Mouse (Mus musculus): ENCODE measurements around the gene Mrps6.

The Mrps6 gene

DNA sequence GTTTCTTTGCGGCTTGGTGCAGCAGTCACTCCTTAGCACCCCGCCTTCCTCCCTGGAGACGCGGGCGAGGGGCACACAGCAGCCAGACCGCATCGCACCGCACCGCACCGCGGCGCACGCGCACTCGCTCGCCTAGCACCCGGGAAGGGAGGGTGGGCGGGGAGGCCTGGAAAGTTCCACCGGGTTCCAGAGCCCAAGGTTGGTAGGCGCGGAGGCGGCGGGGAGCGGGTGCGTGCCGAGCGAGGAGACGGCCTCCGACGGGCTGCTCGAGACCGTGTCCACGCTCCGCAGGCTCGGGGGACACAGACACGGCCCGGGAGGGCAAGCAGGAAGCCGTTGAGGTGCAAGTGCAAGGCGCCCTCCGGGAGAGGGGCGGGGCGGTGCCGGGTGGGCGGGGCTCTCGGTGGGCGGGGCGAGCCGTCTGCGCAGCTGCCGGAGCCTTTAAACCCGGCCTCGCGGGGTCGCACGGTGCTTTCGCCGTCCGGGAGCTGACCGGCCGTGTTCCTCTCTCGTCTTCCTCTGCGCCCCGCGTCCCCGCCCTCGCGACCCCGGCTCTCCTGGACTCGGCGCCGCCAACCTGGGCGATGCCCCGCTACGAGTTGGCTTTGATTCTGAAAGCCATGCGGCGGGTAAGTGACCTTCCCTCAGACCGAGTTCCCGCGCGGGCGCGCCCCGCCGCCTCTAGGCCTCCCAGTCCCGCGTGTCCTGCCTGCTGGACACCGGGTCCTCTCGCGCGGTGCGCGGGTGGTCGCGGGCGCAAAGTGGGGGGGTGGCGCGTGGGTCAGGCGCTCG lies at the start of gene Mrps6, which contains the start of the genes Gm49711 and Slc5a3:
Gene Mrps6, plus strand, starts transcription at position 419 of the 792 bp plus-strand sequence.
Gene Gm49711, plus strand, starts transcription at position 465 of the 792 bp plus-strand sequence.
Gene Slc5a3, plus strand, starts transcription at position 471 of the 792 bp plus-strand sequence.
- DNase-seq: peak; percentile 87

DNA sequence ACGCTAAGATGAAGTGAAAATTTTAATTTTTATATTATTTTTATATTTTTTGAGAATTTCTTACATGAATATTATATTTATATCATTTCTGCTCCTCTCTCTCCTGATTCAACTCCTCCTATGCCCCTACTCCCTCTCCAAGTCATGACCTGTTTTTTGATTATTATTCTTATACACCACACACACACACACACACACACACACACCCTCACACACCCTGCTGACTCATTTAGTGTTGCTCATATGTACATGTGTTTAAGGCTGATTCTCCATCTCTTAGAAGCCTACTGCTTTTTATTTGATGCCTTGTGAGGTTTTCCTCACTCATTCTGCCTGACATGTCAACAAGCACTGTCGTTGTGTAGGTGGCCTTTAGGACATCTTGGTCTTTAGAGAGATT lies 48.5 kb upstream of the Mrps6 start:
- DNase-seq: no peak

DNA sequence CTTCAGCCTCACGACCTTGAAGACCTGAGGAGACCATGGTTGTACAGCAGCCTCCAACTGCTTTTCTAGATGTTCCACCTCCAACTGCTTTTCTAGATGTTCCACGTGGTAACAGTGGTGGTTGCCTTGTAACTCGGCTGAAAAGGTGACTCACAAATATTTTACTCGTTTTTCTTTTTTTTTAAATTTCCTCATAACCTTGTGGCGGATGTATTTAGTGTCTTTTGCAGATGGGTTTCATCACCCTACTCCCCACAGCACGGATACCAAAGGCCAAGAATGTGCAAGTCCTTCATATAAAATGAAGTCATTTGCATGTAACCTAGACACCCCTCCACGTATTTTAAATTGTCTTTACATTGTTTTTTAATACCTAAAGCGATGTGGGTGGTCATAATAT lies 41.3 kb upstream of the Mrps6 start:
- DNase-seq: no peak

DNA sequence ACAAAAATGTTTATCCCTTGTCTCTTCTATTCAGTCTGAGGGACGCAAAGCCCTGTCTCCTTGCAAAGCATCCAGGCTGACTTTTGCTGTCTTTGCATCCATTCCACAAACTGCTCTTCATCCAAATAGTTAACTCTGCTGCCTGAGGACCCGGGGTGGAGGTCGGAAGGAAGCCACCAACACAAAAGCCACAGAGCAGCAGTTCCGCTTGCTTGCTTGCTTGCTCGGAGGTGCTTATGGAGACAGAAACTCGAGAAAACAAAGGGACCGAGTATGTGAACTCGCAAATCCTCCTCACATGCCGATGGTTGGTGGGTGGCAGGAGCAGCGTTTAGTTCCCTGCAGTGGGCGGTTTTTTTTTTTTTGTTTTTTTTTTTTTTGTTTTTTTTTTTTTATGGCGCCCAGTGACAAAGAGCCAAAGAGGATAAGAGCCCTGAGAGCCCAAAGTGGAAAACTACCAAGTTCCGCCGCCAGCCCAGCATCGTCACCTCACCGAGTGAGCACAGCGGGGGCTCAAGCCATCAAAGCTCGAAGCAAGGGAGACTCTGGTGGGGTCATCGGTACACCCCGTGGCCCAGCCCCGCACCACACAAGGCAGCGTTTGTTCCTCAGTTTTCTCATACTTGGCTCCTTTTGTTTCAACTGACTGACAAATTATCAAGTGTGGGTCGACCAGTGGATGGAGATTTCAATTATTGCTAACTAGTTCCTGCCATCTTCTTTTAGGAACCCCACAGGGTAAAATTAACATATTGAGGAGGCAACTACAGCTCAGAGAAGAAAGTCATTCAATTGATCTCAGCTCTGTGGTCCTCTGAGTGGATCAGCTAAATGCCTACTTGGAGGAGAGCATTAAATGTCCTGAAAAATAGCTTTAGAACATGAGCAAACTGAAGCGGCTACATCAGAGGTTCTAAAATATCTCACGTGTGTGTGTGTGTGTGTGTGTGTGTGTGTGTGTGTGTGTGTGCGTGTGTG lies 38.6 kb upstream of the Mrps6 start:
- peak; percentile 43 for DNase-seq

DNA sequence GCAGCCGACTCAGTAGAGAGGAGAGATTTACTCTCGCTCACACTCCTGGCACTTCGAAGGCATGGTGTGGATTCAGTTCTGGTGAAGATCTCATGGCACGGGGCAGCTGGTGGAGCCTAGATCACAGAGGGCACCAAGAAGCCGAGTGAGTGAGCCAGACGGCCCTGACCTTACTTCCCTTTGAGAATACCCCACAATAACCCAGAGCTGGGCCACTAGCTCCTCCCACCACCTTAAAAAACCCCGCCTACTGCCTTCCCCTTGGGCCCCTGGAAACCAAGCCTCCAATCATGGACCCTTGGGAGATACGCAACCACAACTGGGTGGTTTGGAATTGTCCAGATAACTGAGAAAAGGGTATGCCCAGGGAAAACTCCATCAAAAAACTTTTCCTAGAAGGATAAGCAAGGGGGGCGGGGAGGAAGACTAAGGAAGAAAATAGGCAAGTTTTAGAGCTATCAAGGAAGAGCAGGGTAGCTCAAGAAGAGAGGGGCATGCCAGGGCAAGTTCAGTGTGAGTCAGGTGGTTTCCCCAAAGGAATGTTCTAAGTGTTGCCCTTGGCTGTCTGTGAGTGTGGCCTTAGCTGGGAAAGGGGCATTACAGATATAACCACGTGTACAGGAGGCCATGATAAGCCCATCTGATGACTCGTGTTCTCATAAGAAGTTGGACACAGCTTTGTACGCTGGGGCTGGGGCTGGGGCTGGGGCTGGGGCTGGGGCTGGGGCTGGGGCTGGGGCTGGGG lies 36.2 kb upstream of the Mrps6 start:
- no peak for DNase-seq

- no peak for DNase-seq
These were observed 35.4 kb upstream of the Mrps6 start for GRCm38 (mm10) chr16:92022494-92023283.

GRCm38 (mm10) chr16:92033286-92033685 lies 24.8 kb upstream of the Mrps6 start:
- no peak for DNase-seq

DNA sequence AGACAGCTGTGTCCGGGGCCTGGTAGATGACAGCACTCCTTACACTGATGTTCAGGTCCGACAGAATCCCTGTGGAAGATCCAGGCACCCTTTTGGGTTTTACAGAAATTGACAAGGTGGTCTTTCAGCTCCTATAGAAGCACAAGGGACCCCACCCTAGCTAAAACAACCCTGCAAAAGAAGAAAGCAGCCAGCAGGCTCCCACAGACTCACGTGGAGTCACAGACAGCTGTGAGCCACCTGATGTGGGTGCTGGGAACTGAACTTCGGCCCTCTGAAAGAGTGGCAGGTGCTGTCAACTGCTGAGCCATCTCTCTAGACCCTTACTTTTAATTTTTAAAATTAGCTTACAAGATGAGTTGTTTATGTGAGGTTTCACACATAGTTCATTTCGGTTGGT lies 23.4 kb upstream of the Mrps6 start:
- no peak for DNase-seq

DNA sequence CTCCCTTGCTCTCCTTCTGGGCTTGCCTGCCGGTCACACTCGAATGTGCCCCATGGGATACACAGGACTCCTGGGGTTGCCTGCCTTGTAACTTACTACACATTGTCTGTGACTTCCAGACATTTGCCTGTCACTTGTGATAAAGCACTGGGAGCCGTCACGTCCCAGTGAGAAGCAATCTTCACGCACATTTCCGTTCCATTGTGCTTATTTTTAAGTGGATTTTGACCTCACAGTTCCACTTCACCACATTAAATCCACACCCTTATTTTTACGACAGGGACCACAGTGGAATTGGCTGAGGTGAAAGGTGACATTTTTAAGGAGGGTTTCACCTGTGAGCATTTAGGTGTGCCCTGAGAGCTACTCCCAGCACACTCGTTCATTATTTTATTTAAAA lies 21.4 kb upstream of the Mrps6 start:
- no peak for DNase-seq

DNA sequence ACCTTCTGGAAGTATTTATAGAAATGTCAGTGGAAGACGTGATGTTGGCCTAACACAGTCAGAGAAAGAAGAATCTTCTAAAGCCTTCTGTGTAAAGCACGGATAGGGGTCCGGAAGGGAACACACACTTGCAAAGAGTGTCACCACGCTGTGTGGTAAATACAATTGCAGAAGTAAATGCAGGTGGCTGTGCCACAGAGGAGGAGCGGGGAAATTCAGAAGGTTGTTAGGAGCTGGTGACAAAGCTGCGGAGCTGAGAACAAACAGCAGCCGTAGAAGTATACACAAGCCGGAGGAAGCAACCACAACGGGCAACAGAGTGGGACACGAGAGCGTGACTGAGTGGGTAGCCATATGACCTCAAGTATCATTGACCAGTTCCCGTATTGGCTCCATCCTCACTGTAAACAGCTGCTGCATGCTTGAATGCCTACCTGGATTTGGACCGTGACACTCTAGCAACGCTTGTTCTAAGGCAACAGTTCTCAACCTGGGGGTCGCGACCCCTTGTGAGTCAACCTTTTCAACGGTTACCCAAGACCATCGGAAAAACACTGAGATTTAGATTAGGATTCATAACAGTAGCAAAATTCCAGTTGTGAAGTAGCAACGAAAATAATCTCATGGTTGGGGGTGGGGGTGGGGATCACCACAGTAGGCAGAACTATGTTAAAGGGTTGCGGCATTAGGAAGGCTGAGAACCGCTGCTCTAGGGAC lies 20.0 kb upstream of the Mrps6 start:
- no peak for DNase-seq

- peak; percentile 16 for DNase-seq
These were observed 18.6 kb upstream of the Mrps6 start for GRCm38 (mm10) chr16:92039421-92039820.

- DNase-seq: no peak
These were observed 18.1 kb upstream of the Mrps6 start for GRCm38 (mm10) chr16:92039966-92040365.

- DNase-seq: no peak
These were observed 6.2 kb upstream of the Mrps6 start for GRCm38 (mm10) chr16:92051777-92052310.

DNA sequence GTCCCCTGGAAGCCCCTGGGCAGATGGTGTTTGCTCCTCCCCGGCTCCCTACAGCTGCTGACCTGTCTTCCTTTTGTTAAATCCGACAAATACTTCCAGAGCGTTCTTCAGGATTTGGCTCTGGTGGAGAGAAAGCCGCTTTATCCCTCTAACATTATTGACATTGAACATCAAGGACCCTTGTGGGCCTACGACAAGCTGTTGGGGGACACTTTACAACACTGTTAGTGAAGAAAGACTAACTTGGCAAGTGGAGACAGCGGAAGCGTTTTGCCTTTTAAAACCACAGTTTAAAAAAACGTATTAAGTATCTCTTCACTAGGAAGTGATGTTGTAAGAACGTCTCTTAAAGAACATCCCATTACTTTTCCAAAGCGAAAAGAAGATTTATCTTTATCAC lies 5.5 kb upstream of the Mrps6 start:
- no peak for DNase-seq

GRCm38 (mm10) chr16:92056711-92057110 lies 1.4 kb upstream of the Mrps6 start:
- no peak for DNase-seq

DNA sequence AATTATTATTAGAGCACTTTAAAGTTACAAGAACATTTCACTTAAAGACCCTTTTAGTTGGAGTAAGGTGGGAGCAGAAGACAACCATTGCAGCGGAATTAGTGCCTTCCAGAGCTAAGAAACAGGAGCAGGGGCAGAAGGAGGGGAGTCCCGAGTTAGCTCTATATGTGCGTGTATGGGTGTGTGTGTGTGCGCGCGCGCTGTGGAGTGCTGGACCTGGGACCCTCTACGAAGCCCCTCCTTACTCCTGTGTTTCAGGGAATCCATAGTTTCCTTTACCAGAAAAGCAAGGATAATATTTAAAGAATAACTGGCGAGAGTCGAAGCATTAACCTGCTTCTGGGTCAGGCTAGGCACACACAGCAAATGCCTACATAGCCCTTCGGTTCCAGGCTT lies 616 bp upstream of the Mrps6 start:
- no peak for DNase-seq

- DNase-seq: peak; percentile 16
These were observed 862 bp downstream of the Mrps6 start for GRCm38 (mm10) chr16:92058644-92059620.

GRCm38 (mm10) chr16:92060213-92060612 lies 2.1 kb downstream of the Mrps6 start:
- DNase-seq: no peak

GRCm38 (mm10) chr16:92061586-92061985 lies 3.5 kb downstream of the Mrps6 start:
- no peak for DNase-seq

DNA sequence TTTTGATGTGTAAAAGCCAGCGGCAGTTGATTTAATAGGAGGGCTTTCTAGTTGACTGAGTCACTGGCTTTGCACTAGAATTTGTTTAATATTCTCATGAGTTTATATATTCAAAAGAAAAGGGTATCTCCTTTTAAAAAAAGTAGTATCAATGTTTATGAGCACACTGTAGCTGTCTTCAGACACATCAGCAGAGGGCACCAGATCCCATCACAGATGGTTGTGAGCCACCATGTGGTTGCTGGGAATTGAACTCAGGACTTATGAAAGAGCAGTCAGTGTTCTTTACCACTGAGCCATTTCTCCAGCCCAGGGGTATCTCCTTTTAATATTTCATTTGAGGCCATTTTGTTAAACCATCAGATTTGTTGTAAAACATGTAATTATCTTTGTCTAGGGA lies 4.8 kb downstream of the Mrps6 start:
- DNase-seq: no peak

Measured in lung, postnatal 14 days (tissue).